Mouse (Mus musculus): ENCODE results near the gene Cldn5. TPM values are rescaled to one million over a fixed set of nuclear protein-coding genes. Genes with fewer than 3 reads are reported as not detected.

Gene Cldn5
- total RNA-seq, 1 experiment from 2014 or later, result 0.10 TPM

- ATAC-seq (replicated peaks in 1 of 2; ENCODE audit: insufficient read depth in 1 of 2, low FRiP score in 2 of 2, low TSS enrichment in 1 of 2, low read depth in 1 of 2, poor library complexity in 2 of 2, severe bottlenecking in 2 of 2), result peak; percentile 36 to 42; a peak in 3 of 4 replicates
Measured at GRCm38 (mm10) chr16:18777101-18778080, 744 bp downstream of the Cldn5 start.

GRCm38 (mm10) chr16:18778461-18778860, 1.8 kb downstream of the Cldn5 start:
- no peak for ATAC-seq (replicated peaks in 1 of 2; ENCODE audit: insufficient read depth in 1 of 2, low FRiP score in 2 of 2, low TSS enrichment in 1 of 2, low read depth in 1 of 2, poor library complexity in 2 of 2, severe bottlenecking in 2 of 2)

GRCm38 (mm10) chr16:18781810-18782209, 5.2 kb downstream of the Cldn5 start:
- ATAC-seq (replicated peaks in 1 of 2; ENCODE audit: insufficient read depth in 1 of 2, low FRiP score in 2 of 2, low TSS enrichment in 1 of 2, low read depth in 1 of 2, poor library complexity in 2 of 2, severe bottlenecking in 2 of 2), result no peak

- ATAC-seq (replicated peaks in 1 of 2; ENCODE audit: insufficient read depth in 1 of 2, low FRiP score in 2 of 2, low TSS enrichment in 1 of 2, low read depth in 1 of 2, poor library complexity in 2 of 2, severe bottlenecking in 2 of 2), result no peak
Measured at GRCm38 (mm10) chr16:18785025-18785424, 8.4 kb downstream of the Cldn5 start.

GRCm38 (mm10) chr16:18785485-18785884, 8.8 kb downstream of the Cldn5 start:
- no peak for ATAC-seq (replicated peaks in 1 of 2; ENCODE audit: insufficient read depth in 1 of 2, low FRiP score in 2 of 2, low TSS enrichment in 1 of 2, low read depth in 1 of 2, poor library complexity in 2 of 2, severe bottlenecking in 2 of 2)

- no peak for ATAC-seq (replicated peaks in 1 of 2; ENCODE audit: insufficient read depth in 1 of 2, low FRiP score in 2 of 2, low TSS enrichment in 1 of 2, low read depth in 1 of 2, poor library complexity in 2 of 2, severe bottlenecking in 2 of 2)
Measured at GRCm38 (mm10) chr16:18786652-18787051, 10.0 kb downstream of the Cldn5 start.

- peak; percentile 63 to 80 for ATAC-seq (replicated peaks in 1 of 2; ENCODE audit: insufficient read depth in 1 of 2, low FRiP score in 2 of 2, low TSS enrichment in 1 of 2, low read depth in 1 of 2, poor library complexity in 2 of 2, severe bottlenecking in 2 of 2)
Measured at GRCm38 (mm10) chr16:18788627-18789406, 12.2 kb downstream of the Cldn5 start.

- ATAC-seq (replicated peaks in 1 of 2; ENCODE audit: insufficient read depth in 1 of 2, low FRiP score in 2 of 2, low TSS enrichment in 1 of 2, low read depth in 1 of 2, poor library complexity in 2 of 2, severe bottlenecking in 2 of 2), result no peak
Measured at GRCm38 (mm10) chr16:18795223-18795899, 18.7 kb downstream of the Cldn5 start.

- no peak for ATAC-seq (replicated peaks in 1 of 2; ENCODE audit: insufficient read depth in 1 of 2, low FRiP score in 2 of 2, low TSS enrichment in 1 of 2, low read depth in 1 of 2, poor library complexity in 2 of 2, severe bottlenecking in 2 of 2)
Measured at GRCm38 (mm10) chr16:18796645-18797044, 20.0 kb downstream of the Cldn5 start.

- ATAC-seq (replicated peaks in 1 of 2; ENCODE audit: insufficient read depth in 1 of 2, low FRiP score in 2 of 2, low TSS enrichment in 1 of 2, low read depth in 1 of 2, poor library complexity in 2 of 2, severe bottlenecking in 2 of 2), result no peak
Measured at GRCm38 (mm10) chr16:18798151-18798550, 21.5 kb downstream of the Cldn5 start.

- ATAC-seq (replicated peaks in 1 of 2; ENCODE audit: insufficient read depth in 1 of 2, low FRiP score in 2 of 2, low TSS enrichment in 1 of 2, low read depth in 1 of 2, poor library complexity in 2 of 2, severe bottlenecking in 2 of 2), result peak; percentile 32 to 64; a peak in 2 of 4 replicates
Measured at GRCm38 (mm10) chr16:18798841-18799240, 22.2 kb downstream of the Cldn5 start.

- no peak for ATAC-seq (replicated peaks in 1 of 2; ENCODE audit: insufficient read depth in 1 of 2, low FRiP score in 2 of 2, low TSS enrichment in 1 of 2, low read depth in 1 of 2, poor library complexity in 2 of 2, severe bottlenecking in 2 of 2)
Measured at GRCm38 (mm10) chr16:18805746-18806145, 29.1 kb downstream of the Cldn5 start.

GRCm38 (mm10) chr16:18809001-18809400, 32.4 kb downstream of the Cldn5 start:
- no peak for ATAC-seq (replicated peaks in 1 of 2; ENCODE audit: insufficient read depth in 1 of 2, low FRiP score in 2 of 2, low TSS enrichment in 1 of 2, low read depth in 1 of 2, poor library complexity in 2 of 2, severe bottlenecking in 2 of 2)

- ATAC-seq (replicated peaks in 1 of 2; ENCODE audit: insufficient read depth in 1 of 2, low FRiP score in 2 of 2, low TSS enrichment in 1 of 2, low read depth in 1 of 2, poor library complexity in 2 of 2, severe bottlenecking in 2 of 2), result 0 out of 4 replicates have a peak, but pooled peaks of 1 of the 2 experiments have one; percentile 6
Measured at GRCm38 (mm10) chr16:18811032-18811431, 34.4 kb downstream of the Cldn5 start.

- peak; percentile 84 to 91 for ATAC-seq (replicated peaks in 1 of 2; ENCODE audit: insufficient read depth in 1 of 2, low FRiP score in 2 of 2, low TSS enrichment in 1 of 2, low read depth in 1 of 2, poor library complexity in 2 of 2, severe bottlenecking in 2 of 2)
Measured at GRCm38 (mm10) chr16:18811468-18812384, 35.1 kb downstream of the Cldn5 start, which contains the start of the genes Ufd1 and Cdc45. Gene Ufd1, plus strand, starts transcription at chr16:18811779. Gene Cdc45, minus strand, starts transcription at chr16:18811987.

- no peak for ATAC-seq (replicated peaks in 1 of 2; ENCODE audit: insufficient read depth in 1 of 2, low FRiP score in 2 of 2, low TSS enrichment in 1 of 2, low read depth in 1 of 2, poor library complexity in 2 of 2, severe bottlenecking in 2 of 2)
Measured at GRCm38 (mm10) chr16:18812385-18812910, 35.8 kb downstream of the Cldn5 start.

Measured in hematopoietic stem cell, adult 5-6 weeks (primary cell).